Mouse (Mus musculus) cerebellum, adult 8-10 months (tissue): ENCODE measurements around the gene Gas2l3.
A peak's percentile ranks its signal among the peaks of the same experiment; 100 is the strongest.

Experiments
- DNase-seq: peaks from one replicate; pipeline ENCODE4 v3.0.0; 2022

Gas2l3 gene

DNA sequence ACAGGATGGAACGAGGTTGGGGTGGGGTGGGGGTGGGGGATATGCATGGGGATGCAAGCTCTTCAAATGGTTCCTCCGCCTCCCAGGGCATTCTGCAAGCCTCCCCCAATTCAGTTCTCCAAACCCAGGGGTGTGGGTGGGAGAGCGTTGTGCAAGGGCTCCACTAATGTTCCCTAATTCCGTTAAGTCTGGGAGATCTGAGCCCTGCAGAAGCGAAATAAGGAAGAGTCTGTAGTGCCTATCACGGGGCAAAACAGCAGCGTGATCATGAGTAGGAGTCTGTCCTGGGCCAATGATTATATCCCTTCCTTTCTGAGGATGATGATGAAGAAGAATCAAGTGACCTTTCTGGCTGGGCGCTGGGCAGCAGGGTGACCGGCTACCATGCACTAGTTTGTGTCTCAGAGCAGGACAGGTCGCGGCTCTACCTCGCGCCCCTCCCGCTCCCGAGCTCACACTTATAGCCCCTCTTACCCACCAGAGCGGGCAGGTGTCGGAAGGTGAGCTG, 598 bp downstream of the Gas2l3 start:
- DNase-seq, result no peak

- DNase-seq, result no peak
Observed at GRCm38 (mm10) chr10:89442640-89443039, 1.1 kb downstream of the Gas2l3 start.

- DNase-seq, result no peak
Observed at GRCm38 (mm10) chr10:89441961-89442360, 1.8 kb downstream of the Gas2l3 start.

DNA sequence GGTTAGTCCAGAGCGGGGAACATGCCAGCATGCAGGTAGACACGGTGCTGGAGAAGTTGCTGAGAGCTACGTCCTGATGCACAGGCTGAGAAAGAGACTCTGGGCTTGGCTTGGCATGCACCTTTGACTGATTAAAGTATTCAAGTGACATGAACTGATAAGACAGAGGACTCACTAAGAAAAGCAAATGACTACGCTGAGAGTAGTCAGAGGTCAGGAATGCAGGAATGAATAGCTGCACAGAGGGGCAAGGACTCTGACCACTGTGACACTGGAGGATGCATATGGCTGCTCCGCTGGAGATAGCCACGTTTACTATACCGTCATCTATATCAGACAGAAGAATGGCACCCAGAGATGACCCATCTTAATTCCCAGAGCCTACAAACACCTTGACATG, 4.4 kb downstream of the Gas2l3 start:
- no peak for DNase-seq

DNA sequence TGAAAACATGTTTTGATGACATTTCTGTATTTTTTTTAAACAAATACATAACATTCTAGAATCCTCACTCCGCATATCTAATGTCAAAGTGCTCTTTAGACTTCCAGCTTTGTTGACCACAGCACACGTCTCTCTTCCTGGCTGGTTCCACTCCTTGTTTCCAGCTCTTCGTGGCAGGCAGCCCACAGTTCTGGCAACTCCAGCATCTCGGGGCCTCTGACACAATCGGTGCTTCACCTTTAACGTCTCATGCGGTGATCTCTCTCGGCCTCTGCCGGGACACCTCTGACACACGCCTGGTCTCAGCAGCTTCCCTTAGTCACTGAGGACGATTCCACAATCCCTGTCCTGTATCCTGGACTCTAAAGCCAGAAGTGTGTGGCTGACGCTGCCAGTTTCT, 5.8 kb downstream of the Gas2l3 start:
- DNase-seq, result no peak

DNA sequence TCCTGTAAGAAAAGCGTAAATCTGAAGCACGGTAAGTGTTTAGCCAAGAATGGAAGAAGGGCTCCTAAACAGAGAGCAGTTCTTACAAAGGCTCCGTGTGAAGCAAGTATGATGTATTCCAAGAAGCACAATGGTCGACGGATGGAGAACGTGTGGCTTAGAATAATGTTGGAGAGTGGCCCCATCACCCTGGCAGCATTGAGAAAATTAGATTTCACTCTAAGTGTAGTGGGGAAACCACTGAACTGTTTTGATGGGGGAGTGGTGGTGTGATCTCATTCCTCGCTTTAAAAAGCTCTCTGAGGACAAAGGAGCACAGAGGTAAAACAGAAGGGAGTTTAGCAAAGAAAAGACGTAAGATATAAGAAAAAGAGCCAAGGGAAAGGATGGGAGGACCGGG, 6.3 kb downstream of the Gas2l3 start:
- DNase-seq, result no peak

DNA sequence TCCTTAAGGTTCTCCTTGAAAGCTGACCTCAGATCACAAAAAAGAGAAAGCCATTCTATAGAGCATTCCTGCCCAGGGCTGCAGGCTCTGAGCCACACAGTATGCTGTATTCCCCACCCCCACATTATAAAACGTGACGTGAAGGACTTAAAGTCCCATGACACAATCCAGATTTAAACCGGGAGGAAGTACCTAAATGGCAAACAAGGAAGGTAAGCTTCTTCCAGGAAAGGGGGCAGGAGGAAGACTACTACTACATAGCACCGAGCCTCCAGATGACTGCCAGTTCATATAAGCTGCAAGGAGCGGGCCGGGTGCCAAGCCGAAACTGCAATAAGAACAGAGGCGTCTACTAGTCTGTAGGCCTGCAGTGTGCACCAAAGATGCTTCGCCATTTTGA, 7.8 kb downstream of the Gas2l3 start:
- no peak for DNase-seq

DNA sequence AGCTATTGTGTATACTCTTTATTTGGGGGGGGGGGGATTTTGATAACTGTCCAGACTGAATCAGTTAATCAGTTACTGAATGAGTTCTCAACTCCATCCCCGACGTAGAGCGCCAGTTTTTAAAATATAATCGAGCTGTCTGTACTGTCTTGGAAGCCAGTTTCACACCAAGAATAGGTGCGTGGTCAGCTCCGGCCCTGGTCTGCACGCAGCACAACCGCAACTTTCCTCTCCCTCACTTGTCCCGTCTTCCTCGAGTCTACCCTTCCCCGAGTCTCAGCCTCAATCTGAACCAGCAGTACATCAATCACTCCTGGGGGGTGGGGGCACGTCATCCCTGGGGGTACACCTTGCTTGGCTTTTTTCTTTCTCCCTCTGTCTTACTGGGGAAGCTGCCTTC, 8.4 kb downstream of the Gas2l3 start:
- no peak for DNase-seq

GRCm38 (mm10) chr10:89434509-89435210, 9.1 kb downstream of the Gas2l3 start:
- no peak for DNase-seq

GRCm38 (mm10) chr10:89432743-89433142, 11.0 kb downstream of the Gas2l3 start:
- no peak for DNase-seq

DNA sequence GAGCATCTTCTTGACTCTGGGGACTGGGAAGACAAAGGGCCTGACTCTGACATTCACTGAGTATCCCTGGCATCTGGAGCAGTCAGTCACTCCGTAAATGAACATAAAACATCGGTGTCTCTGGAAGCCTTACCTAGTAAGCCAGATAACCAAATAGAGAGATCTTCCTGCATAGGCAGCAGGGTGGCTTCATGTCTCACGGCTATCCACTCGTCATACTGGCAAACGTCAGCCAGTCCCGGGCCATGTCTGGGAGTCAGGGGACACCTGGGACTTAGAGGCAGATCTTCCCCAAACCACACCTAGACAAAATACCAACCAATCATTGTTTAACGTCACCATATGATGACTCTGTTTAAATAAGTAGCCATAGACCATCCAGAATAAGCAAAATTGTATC, 13.0 kb downstream of the Gas2l3 start:
- DNase-seq, result no peak

DNA sequence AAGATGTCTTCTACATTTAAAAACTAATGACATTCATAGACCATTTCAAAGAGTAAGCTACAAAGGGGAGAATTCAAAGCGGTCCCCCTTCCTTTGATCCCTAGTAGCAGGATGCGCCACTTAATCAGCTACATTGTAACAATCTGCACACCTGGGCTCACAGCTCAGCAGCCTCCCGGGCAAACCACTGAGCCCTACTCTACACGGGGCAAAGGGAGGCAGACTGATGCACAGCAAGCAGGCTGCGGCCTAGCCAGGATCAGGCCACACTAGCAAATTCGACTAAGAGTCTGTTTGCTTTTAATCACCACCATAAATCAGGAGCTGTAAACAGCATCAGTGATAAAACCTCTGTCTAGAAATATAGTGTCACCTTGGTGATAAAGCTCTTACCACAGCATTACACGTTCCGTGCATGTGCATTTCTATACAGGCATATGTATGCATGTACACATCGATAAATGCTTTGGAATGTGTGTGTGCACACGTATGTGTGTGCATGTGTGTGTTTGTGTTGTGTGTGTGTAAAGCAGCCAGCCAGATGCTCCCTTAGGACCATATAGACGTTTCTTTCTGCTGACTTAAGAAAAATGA, 18.9 kb downstream of the Gas2l3 start:
- no peak for DNase-seq

GRCm38 (mm10) chr10:89424217-89424616, 19.6 kb downstream of the Gas2l3 start:
- DNase-seq, result no peak

DNA sequence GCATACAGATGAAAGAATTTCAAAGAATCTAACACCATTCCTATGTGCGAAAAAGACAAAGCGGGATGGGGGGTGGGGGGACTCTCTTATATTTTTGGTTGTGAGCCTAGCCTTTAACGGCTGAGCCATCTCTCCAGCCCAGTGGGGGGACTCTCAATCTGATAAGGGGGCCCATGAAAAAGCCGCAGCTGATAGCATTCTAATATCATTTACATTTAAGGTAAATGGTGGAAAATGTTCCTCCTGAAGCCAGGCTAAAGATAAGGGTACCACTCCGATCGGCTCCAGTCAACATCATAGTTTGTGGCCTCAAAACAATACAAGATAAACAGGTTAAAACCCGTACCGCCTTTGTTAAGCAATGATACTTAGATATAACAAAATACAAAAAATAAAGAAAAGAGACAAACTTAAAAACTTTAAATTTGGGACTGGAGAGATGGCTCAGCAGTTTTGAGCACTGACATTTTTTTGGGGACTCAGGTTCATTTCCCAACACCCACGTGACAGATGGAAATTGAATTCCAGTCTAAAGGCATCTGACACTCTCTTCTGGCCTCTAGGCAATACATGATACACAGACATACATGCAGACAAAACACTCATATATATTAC, 20.5 kb downstream of the Gas2l3 start:
- DNase-seq, result no peak

DNA sequence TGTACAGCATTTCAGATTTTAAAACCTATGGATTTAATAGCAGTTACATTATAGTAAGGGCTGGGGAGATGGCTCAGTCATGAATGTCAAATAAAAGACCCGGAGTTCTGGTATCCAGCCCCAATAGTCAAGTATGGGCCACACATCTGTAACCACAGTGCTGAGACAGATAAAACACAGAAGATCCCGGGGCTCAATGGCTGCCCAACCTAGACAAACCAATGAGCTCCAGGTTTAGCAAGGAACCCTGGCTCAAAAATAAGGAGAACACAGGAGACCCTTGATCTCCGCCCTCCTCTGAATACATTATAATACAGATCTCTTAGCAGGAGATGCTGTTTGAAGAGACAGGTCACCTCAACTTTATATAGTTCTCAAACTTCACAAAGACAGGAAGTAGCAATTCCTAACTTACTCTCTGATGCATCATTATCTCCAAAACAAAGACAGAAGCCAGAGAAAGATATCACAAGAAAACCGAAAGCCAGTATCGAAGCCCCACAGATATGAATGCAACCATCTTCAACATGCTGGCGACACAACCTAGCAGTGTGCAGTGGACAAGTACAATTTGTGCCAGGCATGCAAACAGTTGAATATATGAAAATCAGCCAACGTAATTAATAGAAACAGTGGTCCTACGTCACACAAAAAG, 21.1 kb downstream of the Gas2l3 start:
- no peak for DNase-seq

GRCm38 (mm10) chr10:89417966-89418365, 25.8 kb downstream of the Gas2l3 start:
- DNase-seq, result no peak

- no peak for DNase-seq
Observed at GRCm38 (mm10) chr10:89415478-89415877, 28.3 kb downstream of the Gas2l3 start.

DNA sequence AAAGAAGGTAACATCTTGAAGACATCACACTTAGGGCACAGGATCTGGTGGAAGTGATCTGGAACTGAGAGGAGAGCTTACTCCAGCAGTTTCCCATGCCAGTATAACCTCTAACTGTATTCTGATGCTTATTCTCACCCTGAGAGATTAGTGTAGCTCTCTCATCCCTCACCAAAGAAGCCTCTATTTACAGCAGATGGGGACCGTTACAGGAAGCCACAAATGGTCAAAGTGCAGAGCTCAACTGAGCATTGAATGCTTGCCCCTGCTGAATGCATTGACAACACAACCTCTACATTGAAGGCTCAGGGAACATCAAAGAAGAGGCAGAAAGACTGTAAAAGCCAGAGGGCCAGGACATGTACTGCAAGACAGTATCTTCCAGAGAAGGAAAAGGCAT, 36.2 kb downstream of the Gas2l3 start:
- DNase-seq, result no peak

DNA sequence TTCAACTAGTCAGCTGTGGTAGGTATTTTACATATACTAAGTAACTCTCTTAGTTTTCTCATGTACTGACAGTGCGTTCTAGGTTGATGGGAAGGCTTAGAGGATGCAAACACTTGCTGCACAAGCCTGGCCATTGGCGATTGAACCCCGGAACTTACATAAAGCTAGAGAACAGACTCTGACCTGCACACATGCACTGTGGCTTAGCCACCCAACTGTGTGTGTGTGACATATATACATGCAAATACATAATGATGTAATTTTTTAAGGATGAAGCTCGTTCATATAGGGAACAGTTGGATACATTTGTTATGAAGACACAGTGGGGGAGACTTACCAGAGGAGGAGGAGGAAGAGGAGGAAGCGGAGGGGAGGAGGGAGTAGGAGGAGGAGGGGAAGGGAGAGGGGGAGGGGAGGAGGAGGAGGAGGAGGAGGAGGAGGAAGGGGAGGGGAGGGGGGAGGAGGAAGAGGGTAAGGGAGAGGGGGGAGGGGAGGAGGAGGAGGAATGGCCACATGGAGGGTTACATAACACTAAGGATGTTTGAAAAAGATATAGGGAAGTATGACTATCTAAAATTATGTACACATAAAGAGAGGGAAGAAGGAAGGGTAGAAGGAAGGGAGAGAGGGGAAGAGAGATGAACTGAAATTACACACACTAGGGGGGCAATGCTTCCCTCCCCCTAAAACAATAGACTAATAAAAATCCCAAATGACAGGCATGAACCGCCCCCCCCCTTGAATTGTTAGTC, 36.9 kb downstream of the Gas2l3 start:
- no peak for DNase-seq

- no peak for DNase-seq
Observed at GRCm38 (mm10) chr10:89404936-89405335, 38.8 kb downstream of the Gas2l3 start.

- DNase-seq, result peak; percentile 72
Observed at GRCm38 (mm10) chr10:89400674-89401336, 43.0 kb downstream of the Gas2l3 start.

- peak; percentile 20 for DNase-seq
Observed at GRCm38 (mm10) chr10:89395823-89396222, 47.9 kb downstream of the Gas2l3 start.
